Mouse (Mus musculus) adrenal gland, adult 8-10 months (tissue): ENCODE measurements around the gene Zfp579. TPM values are rescaled to one million over a fixed set of nuclear protein-coding genes. Genes with fewer than 3 reads are reported as not detected.
"Not testable (repeated sequence)": the region's sequence is repeated elsewhere in the genome, so short reads cannot be mapped to it uniquely, and the experiment has no call there.

Experiments
- DNase-seq: peaks from one replicate; pipeline ENCODE4 v3.0.0; 2022
- total RNA-seq, 4 experiments: library from RNA; stranded (reverse); gene quantifications; 2 replicates each; pipeline ENCODE4 v1.2.4; 2022

Gene Zfp579
- total RNA-seq: 10 to 100 TPM; 19.1 to 29.6 (median 27.4) TPM

DNA sequence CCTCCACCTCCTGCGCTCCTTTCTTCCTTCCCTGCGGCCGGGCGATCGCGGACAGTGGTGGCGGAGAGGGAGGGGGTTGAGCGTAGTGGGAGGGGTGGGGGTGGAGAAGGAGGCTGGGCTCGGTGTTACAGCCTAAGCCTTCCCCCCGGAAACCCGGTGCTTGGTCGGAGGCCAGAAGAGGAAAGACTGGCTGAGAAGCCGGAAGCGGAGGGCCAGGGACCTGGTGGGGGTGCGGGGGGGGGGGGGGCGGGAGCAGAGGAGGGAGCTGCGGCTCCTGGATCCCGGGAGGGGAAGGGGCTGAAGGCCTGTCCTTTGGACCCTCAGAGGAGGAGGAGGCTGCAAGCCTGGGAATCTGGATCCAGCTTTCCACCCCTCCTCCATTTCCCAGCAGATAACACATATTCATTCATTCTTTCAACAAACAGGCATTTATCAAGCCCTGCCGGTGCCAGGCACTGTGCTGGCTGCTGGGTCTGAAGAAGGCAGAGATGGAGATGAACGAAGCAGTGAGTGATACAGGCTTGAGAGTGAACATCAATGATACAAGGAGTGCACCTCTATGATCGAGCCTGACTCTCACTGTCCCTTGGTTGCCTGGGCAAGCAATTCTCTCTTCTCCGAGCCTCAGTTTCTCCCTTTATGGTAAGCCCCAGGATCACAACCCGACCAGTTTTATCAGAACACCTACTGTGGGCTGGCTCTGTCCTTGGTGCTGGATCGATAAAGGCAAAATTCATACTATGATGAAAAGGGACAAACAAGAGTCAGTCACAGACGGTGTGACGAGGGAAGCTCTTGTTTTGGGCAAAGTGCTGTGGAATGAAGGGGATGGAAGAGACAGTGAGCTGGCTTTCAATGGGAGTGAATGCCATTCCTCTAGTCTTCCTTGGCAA lies at the start of gene Zfp579:
Gene Zfp579, minus strand, starts transcription at position 156 of the 893 bp plus-strand sequence.
- DNase-seq: peak; percentile 86

DNA sequence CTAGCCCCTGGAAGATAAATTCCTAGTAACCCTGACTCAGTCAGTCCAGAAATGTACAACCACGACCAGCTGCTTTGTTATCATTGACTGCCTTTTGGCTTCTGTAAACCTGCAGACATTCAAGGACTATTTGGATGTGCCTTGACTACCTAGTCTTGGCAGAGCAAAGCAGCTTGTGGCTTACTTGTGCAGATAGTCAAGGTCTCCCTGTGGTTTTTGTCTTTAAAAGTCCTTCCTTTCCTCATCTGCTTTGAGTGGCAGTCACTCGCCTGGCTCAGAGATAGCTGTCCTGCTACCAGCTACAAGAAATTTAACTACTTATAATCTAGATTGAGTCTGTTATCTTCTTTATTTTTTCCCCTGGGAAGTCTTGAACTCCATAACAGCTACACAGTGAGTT lies 49.0 kb upstream of the Zfp579 start:
- DNase-seq: no peak

DNA sequence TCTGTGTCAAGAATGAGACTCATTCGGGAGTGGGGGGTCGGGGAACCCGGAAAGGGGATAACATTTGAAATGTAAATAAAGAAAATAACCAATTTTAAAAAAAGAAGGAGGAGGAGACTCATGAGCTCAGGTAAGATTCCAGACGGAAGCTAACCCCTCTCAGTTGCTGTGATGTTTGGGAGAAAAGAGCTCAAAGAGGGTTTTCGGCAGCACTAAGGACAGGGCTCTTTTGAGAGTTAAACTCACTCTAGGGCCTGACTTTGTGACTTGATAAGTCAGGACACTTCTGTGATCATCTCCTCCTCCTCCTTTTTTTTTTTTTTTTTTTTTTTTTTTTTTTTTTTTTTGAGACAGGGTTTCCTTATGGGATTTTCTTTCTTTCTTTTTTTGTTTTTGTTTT lies 43.0 kb upstream of the Zfp579 start:
- DNase-seq: no peak

DNA sequence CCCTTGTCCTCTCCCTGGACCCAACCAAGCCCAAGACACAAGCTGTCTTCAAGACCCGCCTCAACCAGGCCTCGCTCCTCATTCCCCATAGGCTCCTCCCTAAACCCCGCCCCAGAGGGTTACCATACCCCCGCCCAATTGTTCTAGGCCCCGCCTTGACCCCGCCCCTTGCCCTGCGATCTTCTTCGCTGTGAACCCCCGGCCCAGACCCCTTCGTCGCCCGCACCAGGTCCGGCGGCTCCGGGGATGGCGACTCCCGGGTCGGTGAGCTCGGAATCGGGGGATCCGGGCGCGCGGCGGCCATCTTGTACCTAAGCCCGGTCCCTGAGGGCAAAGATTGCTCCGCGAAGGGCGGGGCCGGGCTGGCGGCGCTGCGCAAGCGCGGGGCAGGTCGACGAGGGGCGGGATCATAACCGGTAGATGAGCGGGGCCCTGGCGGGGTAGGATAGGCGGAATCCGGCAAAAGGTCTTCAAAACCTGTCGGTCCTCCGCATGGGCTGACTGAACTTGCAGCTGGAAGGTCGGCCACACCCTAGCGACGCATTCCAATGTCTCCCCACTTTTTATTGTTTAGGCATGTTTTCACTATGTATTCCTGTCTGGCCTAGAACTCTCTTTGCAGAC lies 42.3 kb upstream of the Zfp579 start, which contains the start of gene Zfp784:
Gene Zfp784, minus strand, starts transcription at position 338 of the 624 bp plus-strand sequence.
- peak; percentile 91 for DNase-seq

DNA sequence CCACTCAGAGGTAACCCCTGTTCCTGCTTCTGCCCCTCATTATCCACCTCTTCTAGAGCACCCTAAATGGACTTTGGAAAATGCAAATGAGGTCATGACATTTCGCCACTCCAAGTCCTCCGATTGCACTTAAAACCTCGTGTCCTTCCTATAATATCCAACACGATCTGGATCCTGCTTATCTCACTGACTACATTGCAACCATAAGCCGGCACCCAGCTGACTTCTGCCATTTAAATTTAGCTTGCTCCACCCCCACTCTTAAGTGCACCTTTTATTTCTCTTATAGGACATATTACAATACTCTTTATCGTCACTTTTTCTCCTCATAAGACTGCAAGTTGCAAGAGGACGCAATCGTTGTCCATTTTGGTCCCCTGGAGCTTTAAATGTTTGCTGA lies 41.5 kb upstream of the Zfp579 start:
- DNase-seq: no peak

DNA sequence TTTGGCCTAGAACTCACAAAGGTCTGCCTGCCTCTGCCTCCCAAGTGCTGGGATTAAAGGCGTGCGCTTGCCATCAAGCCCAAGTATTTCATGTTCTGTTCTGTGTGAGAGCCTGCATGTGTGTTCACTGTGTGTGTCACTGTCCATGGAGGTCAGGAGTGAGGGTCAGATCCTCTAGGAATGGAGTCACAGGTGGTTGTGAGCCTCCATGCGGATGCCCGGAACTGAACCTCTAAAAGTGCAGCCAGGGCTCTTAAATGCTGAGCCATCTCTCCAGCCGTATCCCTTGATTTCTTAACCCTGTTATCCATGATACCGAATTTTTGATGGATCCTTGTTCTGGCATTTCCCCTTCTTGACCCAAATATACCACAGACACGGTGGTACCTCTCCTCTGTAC lies 41.1 kb upstream of the Zfp579 start:
- no peak for DNase-seq

DNA sequence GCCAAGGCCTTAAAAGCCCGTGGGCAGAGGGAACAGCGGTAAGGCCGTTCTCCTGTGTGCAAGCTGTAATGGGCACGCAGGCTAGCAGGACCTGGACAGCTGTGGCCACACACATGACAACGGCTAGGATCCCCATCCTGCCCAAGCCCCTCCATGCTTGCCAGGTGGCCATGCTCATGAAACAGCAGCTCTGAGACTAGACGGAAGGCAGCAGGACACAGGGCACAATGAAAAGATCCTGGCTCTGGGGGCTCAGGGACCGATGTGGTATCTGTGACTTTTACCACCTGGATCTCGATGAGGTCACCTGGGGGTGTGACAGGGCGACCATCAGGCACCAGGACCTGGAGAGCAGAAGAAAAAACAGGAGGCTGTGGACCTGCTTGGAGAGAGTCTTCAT lies 40.2 kb upstream of the Zfp579 start:
- no peak for DNase-seq

DNA sequence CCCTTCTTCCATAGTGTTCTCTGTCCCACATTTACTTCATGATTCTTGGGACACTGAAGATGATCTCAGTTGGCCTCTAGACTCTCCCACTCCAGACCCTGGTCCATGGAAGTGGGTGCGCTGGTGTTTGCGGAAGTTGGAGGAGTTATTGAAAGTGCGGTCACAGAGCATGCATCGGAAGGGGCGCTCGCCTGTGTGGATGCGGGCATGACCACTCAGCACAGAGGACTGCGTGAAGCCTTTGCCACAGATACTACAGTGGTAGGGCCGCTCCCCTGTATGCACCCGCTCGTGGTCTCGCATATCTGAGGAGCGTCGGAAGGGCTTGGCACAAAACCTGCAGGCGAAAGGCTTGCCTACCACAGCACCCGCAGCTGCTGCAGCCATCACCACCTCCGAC lies 39.7 kb upstream of the Zfp579 start:
- DNase-seq: no peak

DNA sequence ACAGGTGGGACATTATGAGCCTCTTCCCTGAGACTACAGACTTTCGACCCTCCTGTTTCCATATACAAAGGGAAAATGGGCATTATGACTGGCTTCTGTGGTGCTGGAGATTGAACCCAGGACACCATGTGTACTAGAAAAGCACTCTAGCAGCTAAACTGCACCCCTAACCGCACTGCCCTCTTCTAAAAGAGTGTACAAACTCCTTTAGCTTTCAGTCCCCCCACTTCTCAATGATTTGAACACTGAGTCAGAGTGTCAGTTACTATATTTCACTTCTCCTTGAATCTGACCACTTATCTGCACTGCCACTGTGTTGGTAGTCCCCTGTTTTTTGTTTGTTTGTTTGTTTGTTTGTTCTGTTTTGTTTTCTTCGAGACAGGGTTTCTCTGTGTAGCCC lies 37.9 kb upstream of the Zfp579 start, which contains the start of gene 4632433K11Rik:
Gene 4632433K11Rik, plus strand, starts transcription at position 301 of the 400 bp plus-strand sequence.
- DNase-seq: no peak

DNA sequence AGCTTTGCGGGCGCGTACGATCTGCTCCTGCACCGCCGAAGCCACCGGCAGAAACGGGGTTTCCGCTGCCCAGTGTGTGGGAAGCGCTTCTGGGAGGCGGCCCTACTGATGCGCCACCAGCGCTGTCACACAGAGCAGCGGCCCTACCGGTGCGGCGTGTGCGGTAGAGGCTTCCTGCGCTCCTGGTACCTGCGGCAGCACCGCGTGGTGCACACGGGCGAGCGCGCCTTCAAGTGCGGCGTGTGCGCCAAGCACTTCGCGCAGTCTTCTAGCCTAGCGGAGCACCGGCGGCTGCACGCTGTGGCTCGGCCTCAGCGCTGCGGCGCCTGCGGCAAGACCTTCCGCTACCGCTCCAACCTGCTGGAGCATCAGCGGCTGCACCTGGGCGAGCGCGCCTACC lies 35.5 kb upstream of the Zfp579 start:
- no peak for DNase-seq

DNA sequence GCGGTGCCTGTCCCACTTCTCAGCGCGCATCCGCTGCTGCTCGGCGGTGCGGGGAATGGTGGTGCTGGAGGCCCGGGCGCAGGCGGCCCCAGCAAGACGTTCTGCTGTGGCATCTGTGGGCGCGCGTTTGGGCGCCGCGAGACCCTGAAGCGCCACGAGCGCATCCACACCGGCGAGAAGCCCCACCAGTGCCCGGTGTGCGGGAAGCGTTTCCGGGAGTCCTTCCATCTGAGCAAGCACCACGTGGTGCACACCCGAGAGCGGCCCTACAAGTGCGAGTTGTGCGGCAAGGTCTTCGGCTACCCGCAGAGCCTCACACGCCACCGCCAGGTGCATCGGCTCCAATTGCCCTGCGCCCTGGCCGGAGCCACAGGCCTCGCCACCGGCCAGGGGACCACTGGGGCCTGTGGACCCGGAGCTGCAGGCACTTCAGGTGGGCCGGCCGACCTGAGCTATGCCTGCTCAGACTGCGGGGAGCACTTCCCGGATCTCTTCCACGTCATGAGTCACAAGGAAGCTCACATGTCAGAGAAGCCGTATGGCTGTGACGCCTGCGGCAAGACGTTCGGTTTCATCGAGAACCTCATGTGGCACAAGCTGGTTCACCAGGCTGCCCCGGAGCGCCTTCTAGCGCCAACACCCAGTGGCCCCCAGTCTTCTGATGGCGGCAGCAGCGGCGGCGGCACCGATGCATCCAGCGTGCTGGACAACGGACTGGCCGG lies 34.8 kb upstream of the Zfp579 start:
- DNase-seq: no peak

DNA sequence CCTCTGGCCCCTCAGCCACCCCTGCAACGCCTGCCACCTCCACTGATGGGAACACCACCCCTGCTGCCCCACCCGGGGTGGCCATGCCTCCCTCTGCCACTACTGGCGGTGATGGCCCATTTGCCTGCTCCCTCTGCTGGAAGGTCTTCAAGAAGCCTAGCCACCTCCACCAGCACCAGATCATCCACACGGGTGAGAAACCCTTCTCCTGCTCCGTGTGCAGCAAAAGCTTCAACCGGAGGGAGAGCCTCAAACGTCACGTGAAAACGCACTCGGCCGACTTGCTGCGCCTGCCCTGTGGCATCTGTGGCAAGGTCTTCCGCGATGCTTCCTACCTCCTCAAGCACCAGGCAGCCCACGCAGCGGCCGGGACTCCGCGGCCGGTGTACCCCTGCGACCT lies 34.0 kb upstream of the Zfp579 start:
- DNase-seq: no peak

DNA sequence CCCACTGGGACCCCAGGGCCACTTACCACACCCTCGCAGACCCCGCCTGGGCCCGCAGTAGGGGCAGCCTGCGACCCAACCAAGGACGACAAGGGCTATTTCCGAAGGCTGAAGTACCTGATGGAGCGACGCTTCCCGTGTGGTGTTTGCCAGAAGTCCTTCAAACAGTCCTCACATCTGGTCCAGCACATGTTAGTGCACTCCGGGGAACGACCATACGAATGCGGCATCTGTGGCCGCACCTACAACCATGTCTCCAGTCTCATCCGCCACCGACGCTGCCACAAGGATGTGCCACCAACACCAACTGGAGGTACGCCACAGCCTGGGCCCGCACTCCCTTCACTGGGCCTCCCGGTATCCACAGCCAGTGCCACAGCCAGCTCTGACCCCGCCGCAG lies 33.6 kb upstream of the Zfp579 start:
- DNase-seq: no peak

DNA sequence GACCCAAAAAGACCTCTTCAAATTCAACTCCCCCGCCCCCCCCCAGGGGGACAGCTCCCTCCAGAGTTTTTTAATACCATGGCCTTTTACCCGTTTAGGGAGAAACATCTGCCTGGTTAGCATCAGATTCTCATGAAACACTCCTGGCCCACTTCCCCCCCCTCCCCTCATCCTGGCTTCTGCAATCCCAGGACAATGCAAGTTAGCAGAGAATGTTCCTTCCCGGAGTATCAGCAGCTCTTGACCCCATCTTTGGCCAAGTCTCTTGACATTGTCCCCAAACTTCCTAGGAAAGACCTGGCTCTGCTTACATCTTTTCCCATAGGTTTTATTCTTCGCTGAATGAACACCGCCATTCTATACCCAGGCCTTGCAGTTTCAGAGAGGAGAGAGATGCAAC lies 25.2 kb upstream of the Zfp579 start:
- DNase-seq: no peak

DNA sequence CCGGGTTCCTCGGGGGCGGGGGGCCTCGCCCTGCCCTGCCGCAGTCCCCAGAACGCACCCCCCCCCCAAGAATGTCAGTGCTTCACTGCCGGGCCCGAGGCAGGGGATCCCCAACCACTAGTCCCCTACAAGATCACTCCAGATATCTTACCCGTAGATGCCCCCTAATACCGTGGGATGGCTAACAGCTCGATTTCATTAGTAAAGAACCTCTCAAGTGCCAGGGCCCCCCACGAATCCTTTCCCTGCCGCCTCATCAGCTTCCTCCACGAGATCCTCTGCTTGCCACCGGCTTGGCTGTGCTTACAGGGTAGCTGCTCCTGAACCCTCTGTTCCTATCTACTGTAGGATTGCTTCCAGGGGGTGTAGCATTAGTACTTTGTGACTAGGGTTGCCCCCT lies 24.7 kb upstream of the Zfp579 start:
- no peak for DNase-seq

DNA sequence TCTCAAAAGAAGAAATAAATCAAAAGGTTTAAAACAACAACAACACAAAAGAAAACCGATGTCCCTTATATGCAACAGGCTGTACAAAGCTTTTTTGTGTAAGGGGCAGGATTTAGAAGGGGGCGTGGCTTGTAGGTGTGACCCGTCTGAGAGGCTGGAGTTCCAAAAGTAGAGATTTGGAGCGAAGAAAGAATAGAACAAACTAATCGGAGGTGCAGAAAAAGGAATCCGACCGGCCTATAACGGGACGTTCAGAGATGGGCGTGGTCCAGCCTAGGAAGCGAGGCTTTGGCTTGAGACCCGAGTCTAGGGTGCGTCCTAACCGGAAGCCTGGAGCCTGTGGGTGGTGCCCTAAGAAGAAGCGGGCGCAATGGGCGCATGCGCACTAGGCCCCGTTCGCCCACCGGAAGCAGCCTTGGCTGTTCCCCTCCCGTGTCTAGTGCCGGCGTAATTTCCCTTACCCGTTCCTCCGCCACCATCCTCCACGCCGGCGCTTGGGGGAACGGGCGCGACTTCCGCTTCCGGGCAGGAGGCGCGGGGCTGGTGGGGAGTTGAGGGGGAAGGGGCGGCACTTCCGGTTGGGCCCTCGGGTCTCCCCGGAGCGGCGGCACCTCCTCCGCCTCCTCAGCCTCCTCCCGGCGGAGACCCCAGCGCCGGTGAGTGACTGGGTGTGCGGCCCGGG lies 24.2 kb upstream of the Zfp579 start, which contains the start of the genes Zfp865 and Ccdc106:
Gene Zfp865, plus strand, starts transcription at position 377 of the 682 bp plus-strand sequence.
Gene Ccdc106, plus strand, starts transcription at position 554 of the 682 bp plus-strand sequence.
- peak; percentile 99 for DNase-seq

DNA sequence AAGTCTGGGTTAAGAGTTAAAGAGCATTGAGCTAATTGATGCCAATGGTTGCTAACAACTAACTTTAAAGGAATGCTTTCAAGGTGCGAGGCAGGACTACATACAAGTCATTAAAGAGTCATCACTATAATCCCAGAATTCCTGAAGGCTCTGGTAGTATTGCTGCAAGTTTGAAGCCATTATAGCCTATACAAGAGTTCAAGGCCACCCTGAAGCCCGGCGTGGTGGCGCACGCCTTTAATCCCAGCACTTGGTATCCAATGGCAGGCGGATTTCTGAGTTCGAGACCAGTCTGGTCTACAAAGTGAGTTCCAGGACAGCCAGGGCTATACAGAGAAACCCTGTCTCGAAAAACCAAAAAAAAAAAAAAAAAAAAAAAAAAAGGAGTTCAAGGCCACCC lies 23.6 kb upstream of the Zfp579 start:
- not testable (repeated sequence) for DNase-seq

DNA sequence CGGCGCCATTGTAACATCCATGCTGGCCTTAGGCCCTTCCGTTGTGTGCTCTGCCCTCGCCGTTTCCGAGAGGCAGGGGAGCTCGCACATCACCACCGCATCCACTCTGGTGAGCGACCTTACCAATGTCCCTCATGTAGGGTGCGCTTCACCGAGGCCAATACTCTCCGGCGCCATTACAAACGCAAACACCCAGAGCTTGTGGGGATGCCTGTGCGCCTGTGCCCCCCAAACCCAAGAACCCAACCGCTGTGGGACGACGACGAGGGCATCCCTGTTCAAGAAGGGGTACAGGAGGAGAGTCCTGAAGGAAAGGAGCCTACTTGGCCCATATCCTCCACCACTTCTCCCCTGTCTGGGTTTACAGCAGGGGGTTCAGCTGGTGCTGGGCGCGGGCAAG lies 22.0 kb upstream of the Zfp579 start:
- no peak for DNase-seq

DNA sequence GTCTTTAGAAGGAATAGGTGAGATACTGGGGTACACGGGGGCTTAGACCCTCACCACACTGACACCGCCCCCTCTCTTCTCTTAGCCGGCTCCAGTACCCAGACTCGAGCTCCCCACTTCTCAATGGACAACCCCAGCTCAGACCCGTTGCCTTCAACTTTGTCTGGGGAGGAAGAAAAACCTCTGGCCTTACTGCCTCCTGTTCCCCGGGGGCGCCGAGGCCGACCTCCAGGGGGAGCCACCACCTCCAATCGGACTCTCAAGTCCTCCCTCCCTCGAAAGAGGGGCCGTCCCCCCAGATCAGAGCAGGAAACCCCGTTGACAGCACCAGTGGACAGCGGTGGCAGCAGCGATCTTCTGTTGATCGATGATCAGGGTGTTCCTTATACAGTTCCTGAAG lies 21.4 kb upstream of the Zfp579 start:
- no peak for DNase-seq

DNA sequence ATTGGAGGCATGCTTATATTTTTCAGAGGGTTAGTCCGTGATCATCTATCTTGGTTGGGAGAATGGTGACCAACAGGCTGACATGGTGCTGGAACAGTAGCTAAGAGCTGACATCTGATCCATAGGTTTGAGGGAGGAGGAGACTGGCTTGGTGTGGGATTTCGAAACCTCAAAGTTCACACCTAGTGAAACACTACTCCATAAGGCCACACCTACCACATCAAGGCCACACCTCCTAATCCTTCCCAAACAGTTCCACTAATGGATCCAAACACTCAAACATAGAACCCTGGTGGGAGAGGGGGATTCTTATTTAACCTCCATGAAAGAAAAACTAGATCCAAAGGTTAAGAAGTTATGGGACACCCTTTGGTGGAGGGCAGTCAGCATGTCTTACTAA lies 21.0 kb upstream of the Zfp579 start:
- DNase-seq: no peak

DNA sequence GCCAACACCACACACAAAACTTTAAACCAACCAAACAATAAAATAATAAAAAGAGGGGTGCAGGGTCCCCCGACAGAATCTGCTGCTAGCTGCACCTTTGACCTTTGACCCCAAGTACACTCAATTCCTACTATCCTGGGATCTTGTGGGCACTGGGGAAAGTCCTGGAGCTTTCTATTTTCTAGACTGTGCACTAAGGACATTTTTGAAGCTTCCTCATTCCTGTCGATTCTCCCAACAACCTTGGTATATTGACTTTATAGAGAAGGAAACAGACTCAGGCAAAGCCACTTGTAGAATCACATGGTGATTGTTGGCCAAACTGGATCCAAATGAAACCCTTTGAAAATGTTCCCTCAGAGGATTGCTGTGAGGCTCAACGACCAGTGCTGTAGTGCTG lies 20.1 kb upstream of the Zfp579 start:
- no peak for DNase-seq
